Mouse (Mus musculus): ENCODE data around the gene Gm10721. TPM values are rescaled to one million over a fixed set of nuclear protein-coding genes. Genes with fewer than 3 reads are reported as not detected.
"Not testable (repeated sequence)": the region's sequence is repeated elsewhere in the genome, so short reads cannot be mapped to it uniquely, and the experiment has no call there.

The Gm10721 gene
- polyA plus RNA-seq, 1 experiment from 2014 or later: not detected

DNA sequence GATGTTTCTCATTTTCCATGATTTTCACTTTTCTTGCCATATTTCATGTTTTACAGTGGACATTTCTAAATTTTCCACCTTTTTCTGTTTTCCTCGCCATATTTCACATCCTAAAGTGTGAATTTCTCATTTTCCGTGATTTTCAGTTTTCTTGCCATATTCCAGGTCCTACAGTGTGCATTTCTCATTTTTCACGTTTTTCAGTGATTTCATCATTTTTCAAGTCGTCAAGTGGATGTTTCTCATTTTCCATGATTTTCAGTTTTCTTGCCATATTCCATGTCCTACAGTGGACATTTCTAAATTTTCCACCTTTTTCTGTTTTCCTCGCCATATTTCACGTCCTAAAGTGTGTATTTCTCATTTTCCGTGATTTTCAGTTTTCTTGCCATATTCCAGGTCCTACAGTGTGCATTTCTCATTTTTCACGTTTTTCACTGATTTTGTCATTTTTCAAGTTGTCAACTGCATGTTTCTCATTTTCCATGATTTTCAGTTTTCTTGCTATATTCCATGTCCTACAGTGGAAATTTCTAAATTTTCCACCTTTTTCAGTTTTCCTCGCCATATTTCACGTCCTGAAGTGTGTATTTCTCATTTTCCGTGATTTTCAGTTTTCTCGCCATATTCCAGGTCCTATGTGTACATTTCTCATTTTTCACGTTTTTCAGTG, 10.5 kb downstream of the Gm10721 start, which contains the start of gene Gm10718:
Gene Gm10718 (plus strand): TSS at position 236 of the 673 bp plus-strand sequence.
- H3K4me3 ChIP-seq (ENCODE audit: low read depth, low read length); ATAC-seq (ENCODE audit: insufficient number of reproducible peaks, low FRiP score, low TSS enrichment, low read depth); H3K9ac ChIP-seq (ENCODE audit: low read length); DNase-seq (ENCODE audit: low spot score); H3K36me3 ChIP-seq (ENCODE audit: control insufficient read depth, insufficient read depth, low read length); H3K4me1 ChIP-seq (ENCODE audit: control insufficient read depth, insufficient read depth, low read length); H3K27ac ChIP-seq (replicated peaks; ENCODE audit: low read depth, low read length); H3K27me3 ChIP-seq (ENCODE audit: control insufficient read depth, insufficient read depth, low read length); H3K4me2 ChIP-seq (ENCODE audit: low read depth, severe bottlenecking); H3K9me3 ChIP-seq (ENCODE audit: control insufficient read depth, low read length): not testable (repeated sequence)
- 72% methylated on average over 9 of the region's 13 CpGs for WGBS

DNA sequence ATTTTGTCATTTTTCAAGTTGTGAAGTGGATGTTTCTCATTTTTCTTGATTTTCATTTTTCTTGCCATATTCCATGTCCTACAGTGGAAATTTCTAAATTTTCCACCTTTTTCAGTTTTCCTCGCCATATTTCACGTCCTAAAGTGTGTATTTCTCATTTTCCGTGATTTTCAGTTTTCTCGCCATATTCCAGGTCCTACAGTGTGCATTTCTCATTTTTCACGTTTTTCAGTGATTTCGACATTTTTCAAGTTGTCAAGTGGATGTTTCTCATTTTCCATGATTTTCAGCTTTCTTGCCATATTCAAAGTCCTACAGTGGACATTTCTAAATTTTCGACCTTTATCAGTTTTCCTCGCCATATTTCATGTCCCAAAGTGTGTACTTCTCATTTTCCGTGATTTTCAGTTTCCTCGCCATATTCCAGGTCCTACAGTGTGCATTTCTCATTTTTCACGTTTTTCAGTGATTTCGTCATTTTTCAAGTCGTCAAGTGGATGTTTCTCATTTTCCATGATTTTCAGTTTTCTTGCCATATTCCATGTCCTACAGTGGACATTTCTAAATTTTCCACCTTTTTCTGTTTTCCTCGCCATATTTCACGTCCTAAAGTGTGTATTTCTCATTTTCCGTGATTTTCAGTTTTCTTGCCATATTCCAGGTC, 11.2 kb downstream of the Gm10721 start:
- H3K36me3 ChIP-seq (ENCODE audit: control insufficient read depth, insufficient read depth, low read length); DNase-seq (ENCODE audit: low spot score); H3K9me3 ChIP-seq (ENCODE audit: control insufficient read depth, low read length); ATAC-seq (ENCODE audit: insufficient number of reproducible peaks, low FRiP score, low TSS enrichment, low read depth); H3K4me2 ChIP-seq (ENCODE audit: low read depth, severe bottlenecking); H3K4me3 ChIP-seq (ENCODE audit: low read depth, low read length); H3K4me1 ChIP-seq (ENCODE audit: control insufficient read depth, insufficient read depth, low read length); H3K27ac ChIP-seq (replicated peaks; ENCODE audit: low read depth, low read length); H3K9ac ChIP-seq (ENCODE audit: low read length); H3K27me3 ChIP-seq (ENCODE audit: control insufficient read depth, insufficient read depth, low read length): not testable (repeated sequence)
- WGBS: 68% methylated on average over 15 of the region's 16 CpGs

DNA sequence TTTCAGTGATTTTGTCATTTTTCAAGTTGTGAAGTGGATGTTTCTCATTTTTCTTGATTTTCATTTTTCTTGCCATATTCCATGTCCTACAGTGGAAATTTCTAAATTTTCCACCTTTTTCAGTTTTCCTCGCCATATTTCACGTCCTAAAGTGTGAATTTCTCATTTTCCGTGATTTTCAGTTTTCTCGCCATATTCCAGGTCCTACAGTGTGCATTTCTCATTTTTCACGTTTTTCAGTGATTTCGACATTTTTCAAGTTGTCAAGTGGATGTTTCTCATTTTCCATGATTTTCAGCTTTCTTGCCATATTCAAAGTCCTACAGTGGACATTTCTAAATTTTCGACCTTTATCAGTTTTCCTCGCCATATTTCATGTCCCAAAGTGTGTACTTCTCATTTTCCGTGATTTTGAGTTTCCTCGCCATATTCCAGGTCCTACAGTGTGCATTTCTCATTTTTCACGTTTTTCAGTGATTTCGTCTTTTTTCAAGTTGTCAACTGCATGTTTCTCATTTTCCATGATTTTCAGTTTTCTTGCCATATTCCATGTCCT, 12.1 kb downstream of the Gm10721 start, which contains the start of gene Gm10717:
Gene Gm10717 (plus strand): TSS at position 506 of the 556 bp plus-strand sequence.
- H3K27me3 ChIP-seq (ENCODE audit: control insufficient read depth, insufficient read depth, low read length); H3K36me3 ChIP-seq (ENCODE audit: control insufficient read depth, insufficient read depth, low read length); H3K9ac ChIP-seq (ENCODE audit: low read length); H3K4me1 ChIP-seq (ENCODE audit: control insufficient read depth, insufficient read depth, low read length); ATAC-seq (ENCODE audit: insufficient number of reproducible peaks, low FRiP score, low TSS enrichment, low read depth); H3K27ac ChIP-seq (replicated peaks; ENCODE audit: low read depth, low read length); DNase-seq (ENCODE audit: low spot score); H3K4me2 ChIP-seq (ENCODE audit: low read depth, severe bottlenecking); H3K4me3 ChIP-seq (ENCODE audit: low read depth, low read length); H3K9me3 ChIP-seq (ENCODE audit: control insufficient read depth, low read length): not testable (repeated sequence)
- 73% methylated on average over 12 of the region's 12 CpGs for WGBS

DNA sequence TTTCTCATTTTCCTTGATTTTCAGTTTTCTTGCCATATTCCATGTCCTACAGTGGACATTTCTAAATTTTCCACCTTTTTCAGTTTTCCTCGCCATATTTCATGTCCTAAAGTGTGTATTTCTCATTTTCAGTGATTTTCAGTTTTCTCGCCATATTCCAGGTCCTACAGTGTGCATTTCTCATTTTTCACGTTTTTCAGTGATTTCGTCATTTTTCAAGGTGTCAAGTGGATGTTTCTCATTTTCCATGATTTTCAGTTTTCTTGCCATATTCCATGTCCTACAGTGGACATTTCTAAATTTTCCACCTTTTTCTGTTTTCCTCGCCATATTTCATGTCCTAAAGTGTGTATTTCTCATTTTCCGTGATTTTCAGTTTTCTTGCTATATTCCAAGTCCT, 12.7 kb downstream of the Gm10721 start:
- H3K36me3 ChIP-seq (ENCODE audit: control insufficient read depth, insufficient read depth, low read length); H3K27ac ChIP-seq (replicated peaks; ENCODE audit: low read depth, low read length); H3K4me2 ChIP-seq (ENCODE audit: low read depth, severe bottlenecking); ATAC-seq (ENCODE audit: insufficient number of reproducible peaks, low FRiP score, low TSS enrichment, low read depth); H3K27me3 ChIP-seq (ENCODE audit: control insufficient read depth, insufficient read depth, low read length); H3K4me1 ChIP-seq (ENCODE audit: control insufficient read depth, insufficient read depth, low read length); H3K9ac ChIP-seq (ENCODE audit: low read length); H3K4me3 ChIP-seq (ENCODE audit: low read depth, low read length); DNase-seq (ENCODE audit: low spot score); H3K9me3 ChIP-seq (ENCODE audit: control insufficient read depth, low read length): not testable (repeated sequence)
- WGBS: 67% methylated on average over 4 of the region's 6 CpGs

DNA sequence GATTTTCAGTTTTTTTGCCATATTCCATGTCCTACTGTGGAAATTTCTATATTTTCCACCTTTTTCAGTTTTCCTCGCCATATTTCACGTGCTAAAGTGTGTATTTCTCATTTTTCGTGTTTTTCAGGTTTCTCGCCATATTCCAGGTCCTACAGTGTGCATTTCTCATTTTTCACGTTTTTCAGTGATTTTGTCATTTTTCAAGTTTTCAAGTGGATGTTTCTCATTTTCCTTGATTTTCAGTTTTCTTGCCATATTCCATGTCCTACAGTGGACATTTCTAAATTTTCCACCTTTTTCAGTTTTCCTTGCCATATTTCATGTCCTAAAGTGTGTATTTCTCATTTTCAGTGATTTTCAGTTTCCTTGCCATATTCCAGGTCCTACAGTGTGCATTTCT, 13.2 kb downstream of the Gm10721 start:
- not testable (repeated sequence) for DNase-seq (ENCODE audit: low spot score); H3K27ac ChIP-seq (replicated peaks; ENCODE audit: low read depth, low read length); H3K4me2 ChIP-seq (ENCODE audit: low read depth, severe bottlenecking); H3K9ac ChIP-seq (ENCODE audit: low read length); H3K9me3 ChIP-seq (ENCODE audit: control insufficient read depth, low read length); H3K27me3 ChIP-seq (ENCODE audit: control insufficient read depth, insufficient read depth, low read length); ATAC-seq (ENCODE audit: insufficient number of reproducible peaks, low FRiP score, low TSS enrichment, low read depth); H3K36me3 ChIP-seq (ENCODE audit: control insufficient read depth, insufficient read depth, low read length); H3K4me1 ChIP-seq (ENCODE audit: control insufficient read depth, insufficient read depth, low read length); H3K4me3 ChIP-seq (ENCODE audit: low read depth, low read length)
- 73% methylated on average over 5 of the region's 5 CpGs for WGBS

DNA sequence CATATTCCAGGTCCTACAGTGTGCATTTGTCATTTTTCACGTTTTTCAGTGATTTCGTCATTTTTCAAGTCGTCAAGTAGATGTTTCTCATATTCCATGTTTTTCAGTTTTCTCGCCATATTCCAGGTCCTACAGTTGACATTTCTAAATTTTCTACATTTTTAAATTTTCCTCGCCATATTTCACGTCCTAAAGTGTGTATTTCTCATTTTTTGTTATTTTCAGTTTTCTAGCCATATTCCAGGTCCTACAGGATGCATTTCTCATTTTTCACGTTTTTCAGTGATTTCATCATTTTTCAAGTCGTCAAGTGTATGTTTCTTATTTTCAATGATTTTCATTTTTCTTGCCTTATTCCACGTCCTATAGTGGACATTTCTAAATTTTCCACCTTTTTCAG, 13.8 kb downstream of the Gm10721 start:
- H3K4me3 ChIP-seq (ENCODE audit: low read depth, low read length); H3K27me3 ChIP-seq (ENCODE audit: control insufficient read depth, insufficient read depth, low read length); H3K4me2 ChIP-seq (ENCODE audit: low read depth, severe bottlenecking); ATAC-seq (ENCODE audit: insufficient number of reproducible peaks, low FRiP score, low TSS enrichment, low read depth); H3K9me3 ChIP-seq (ENCODE audit: control insufficient read depth, low read length); H3K27ac ChIP-seq (replicated peaks; ENCODE audit: low read depth, low read length); H3K36me3 ChIP-seq (ENCODE audit: control insufficient read depth, insufficient read depth, low read length); H3K4me1 ChIP-seq (ENCODE audit: control insufficient read depth, insufficient read depth, low read length); DNase-seq (ENCODE audit: low spot score); H3K9ac ChIP-seq (ENCODE audit: low read length): not testable (repeated sequence)
- WGBS: 65% methylated on average over 9 of the region's 9 CpGs

DNA sequence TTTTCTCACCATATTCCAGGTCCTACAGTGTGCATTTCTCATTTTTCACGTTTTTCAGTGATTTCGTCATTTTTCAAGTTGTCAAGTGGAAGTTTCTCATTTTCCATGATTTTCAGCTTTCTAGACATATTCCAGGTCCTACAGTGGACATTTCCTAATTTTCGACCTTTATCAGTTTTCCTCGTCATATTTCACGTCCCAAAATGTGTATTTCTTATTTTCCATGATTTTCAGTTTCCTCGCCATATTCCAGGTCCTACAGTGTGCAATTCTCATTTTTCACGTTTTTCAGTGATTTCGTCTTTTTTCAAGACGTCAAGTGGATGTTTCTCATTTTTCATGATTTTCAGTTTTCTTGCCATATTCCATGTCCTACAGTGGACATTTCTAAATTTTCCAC, 14.3 kb downstream of the Gm10721 start:
- not testable (repeated sequence) for H3K27me3 ChIP-seq (ENCODE audit: control insufficient read depth, insufficient read depth, low read length); H3K27ac ChIP-seq (replicated peaks; ENCODE audit: low read depth, low read length); H3K4me3 ChIP-seq (ENCODE audit: low read depth, low read length); ATAC-seq (ENCODE audit: insufficient number of reproducible peaks, low FRiP score, low TSS enrichment, low read depth); H3K9me3 ChIP-seq (ENCODE audit: control insufficient read depth, low read length); H3K9ac ChIP-seq (ENCODE audit: low read length); H3K4me2 ChIP-seq (ENCODE audit: low read depth, severe bottlenecking); H3K4me1 ChIP-seq (ENCODE audit: control insufficient read depth, insufficient read depth, low read length); H3K36me3 ChIP-seq (ENCODE audit: control insufficient read depth, insufficient read depth, low read length)
- 72% methylated on average over 9 of the region's 9 CpGs for WGBS
- peak; percentile 51 for DNase-seq (ENCODE audit: low spot score)

DNA sequence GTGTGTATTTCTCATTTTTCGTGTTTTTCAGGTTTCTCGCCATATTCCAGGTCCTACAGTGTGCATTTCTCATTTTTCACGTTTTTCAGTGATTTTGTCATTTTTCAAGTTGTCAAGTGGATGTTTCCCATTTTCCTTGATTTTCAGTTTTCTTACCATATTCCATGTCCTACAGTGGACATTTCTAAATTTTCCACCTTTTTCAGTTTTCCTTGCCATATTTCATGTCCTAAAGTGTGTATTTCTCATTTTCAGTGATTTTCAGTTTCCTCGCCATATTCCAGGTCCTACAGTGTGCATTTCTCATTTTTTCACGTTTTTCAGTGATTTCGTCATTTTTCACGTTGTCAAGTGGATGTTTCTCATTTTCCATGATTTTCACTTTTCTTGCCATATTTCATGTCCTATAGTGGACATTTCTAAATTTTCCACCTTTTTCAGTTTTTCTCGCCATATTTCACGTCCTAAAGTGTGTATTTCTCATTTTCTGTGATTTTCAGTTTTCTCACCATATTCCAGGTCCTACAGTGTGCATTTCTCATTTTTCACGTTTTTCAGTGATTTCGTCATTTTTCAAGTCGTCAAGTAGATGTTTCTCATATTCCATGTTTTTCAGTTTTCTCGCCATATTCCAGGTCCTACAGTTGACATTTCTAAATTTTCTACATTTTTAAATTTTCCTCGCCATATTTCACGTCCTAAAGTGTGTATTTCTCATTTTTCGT, 16.5 kb downstream of the Gm10721 start:
- not testable (repeated sequence) for H3K4me3 ChIP-seq (ENCODE audit: low read depth, low read length); H3K9me3 ChIP-seq (ENCODE audit: control insufficient read depth, low read length); H3K36me3 ChIP-seq (ENCODE audit: control insufficient read depth, insufficient read depth, low read length); H3K27ac ChIP-seq (replicated peaks; ENCODE audit: low read depth, low read length); H3K9ac ChIP-seq (ENCODE audit: low read length); ATAC-seq (ENCODE audit: insufficient number of reproducible peaks, low FRiP score, low TSS enrichment, low read depth); DNase-seq (ENCODE audit: low spot score); H3K4me2 ChIP-seq (ENCODE audit: low read depth, severe bottlenecking); H3K27me3 ChIP-seq (ENCODE audit: control insufficient read depth, insufficient read depth, low read length); H3K4me1 ChIP-seq (ENCODE audit: control insufficient read depth, insufficient read depth, low read length)
- 65% methylated on average over 12 of the region's 16 CpGs for WGBS
